Mouse (Mus musculus) lung, adult 2 months (tissue): ENCODE data around the gene Thap3.

ENCODE experiments used
- CTCF ChIP-seq: fragments of 200-500 bp; IDR thresholded peaks from 2 replicates; pipeline ENCODE4 v1.5.1; 2011; ENCODE audit warnings: mild to moderate bottlenecking, low read length, control low read depth; ENCODE audit not compliant: insufficient read depth
- POLR2A ChIP-seq: fragments of 200-500 bp; IDR thresholded peaks from 2 replicates; pipeline ENCODE4 v1.6.1; 2011; ENCODE audit warnings: low read depth, mild to moderate bottlenecking, control low read depth, low read length, borderline replicate concordance; ENCODE audit errors: extremely low read depth

DNA sequence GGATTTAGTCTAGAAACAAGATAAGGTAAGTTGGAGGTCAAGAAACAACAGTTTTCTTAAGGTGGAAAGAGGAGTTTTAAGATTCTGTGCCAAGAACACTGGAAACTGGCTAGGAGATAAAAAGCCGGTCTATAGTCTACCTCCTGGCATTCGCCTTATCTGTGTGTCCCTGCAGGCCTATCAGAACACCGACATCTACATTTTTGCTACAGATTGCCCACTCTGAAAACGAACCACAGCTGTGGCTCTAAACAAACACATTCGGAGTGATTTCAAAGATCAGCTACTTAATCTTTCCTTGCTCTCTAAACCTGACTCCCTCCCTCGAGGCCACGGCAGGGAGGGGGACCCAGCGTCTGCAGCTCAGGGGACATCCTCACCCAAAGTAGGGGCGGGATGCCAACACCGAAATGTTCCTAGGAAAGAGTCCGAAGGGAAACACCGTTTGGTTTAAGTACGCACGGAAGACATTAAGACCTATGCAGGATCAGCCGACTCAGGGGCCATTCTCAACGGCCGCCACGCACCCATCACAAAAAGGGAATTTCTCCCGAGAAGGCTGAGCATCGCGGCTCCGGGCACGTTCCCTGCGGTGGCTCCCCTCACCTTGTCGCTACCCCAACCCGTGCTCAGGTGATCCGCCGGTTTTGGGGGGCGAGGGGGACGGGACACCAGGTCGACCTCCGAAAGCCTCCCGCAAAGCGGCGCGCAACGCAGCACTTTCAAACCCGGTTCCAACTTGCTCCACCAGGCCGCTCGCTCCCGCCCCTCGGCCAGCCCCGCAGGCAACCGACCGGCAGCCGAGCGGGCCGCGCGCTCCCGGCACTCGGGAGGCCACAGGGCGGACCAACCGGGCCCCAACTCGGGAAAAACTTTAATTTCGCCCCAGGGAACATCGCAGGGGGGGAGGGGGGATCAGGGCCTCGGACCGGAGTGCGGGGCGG is 5.7 kb upstream of the Thap3 start:
- TF ChIP-seq POLR2A, result no peak
- no peak for TF ChIP-seq CTCF
